Mouse (Mus musculus) lung, embryonic 14.5 days (tissue): ENCODE results near the gene Fbxo28. TPM values are rescaled to one million over a fixed set of nuclear protein-coding genes. Genes with fewer than 3 reads are reported as not detected.

Experiments used
- ATAC-seq: fragments of 200-750 bp; cut with Nextera tagmentation; 2 replicates; pipeline ENCODE4 v1.8.0; 2017; ENCODE audit warnings: mild to moderate bottlenecking, moderate TSS enrichment, moderate library complexity; ENCODE audit not compliant: insufficient read depth
- DNase-seq: peaks from one replicate; pipeline ENCODE4 v3.0.0-alpha.2; 2015
- H3K27ac ChIP-seq: fragments of 300-500 bp; sonication (generic); 2 replicates; pipeline ENCODE4 v1.5.1; 2014; ENCODE audit warnings: low read depth, mild to moderate bottlenecking, moderate library complexity
- H3K27me3 ChIP-seq: fragments of 300-500 bp; sonication (generic); 2 replicates; pipeline ENCODE4 v1.6.1; 2014; ENCODE audit warnings: low read length, control low read depth; ENCODE audit not compliant: insufficient read depth
- H3K36me3 ChIP-seq: fragments of 300-500 bp; sonication (generic); 2 replicates; pipeline ENCODE4 v1.6.1; 2014; ENCODE audit warnings: control low read depth; ENCODE audit not compliant: insufficient read depth
- H3K4me1 ChIP-seq: fragments of 300-500 bp; sonication (generic); 2 replicates; pipeline ENCODE4 v1.6.1; 2014; ENCODE audit warnings: antibody characterized with exemption, control low read depth; ENCODE audit not compliant: insufficient read depth
- H3K4me2 ChIP-seq: fragments of 300-500 bp; sonication (generic); 2 replicates; pipeline ENCODE4 v1.6.1; 2014; ENCODE audit warnings: mild to moderate bottlenecking
- H3K4me3 ChIP-seq: fragments of 300-500 bp; sonication (generic); 2 replicates; pipeline ENCODE4 v1.5.1; 2014; ENCODE audit warnings: low read depth, low read length
- H3K9ac ChIP-seq: fragments of 300-500 bp; sonication (generic); 2 replicates; pipeline ENCODE4 v1.6.1; 2014
- H3K9me3 ChIP-seq: fragments of 300-500 bp; sonication (generic); 2 replicates; pipeline ENCODE4 v1.6.1; 2016; ENCODE audit warnings: low read depth, low read length, control low read depth
- CTCF ChIP-seq: IDR thresholded peaks from 2 replicates; pipeline ENCODE4 v1.5.1; 2016; ENCODE audit warnings: antibody characterized with exemption, low read depth
- WGBS: fragments of 180-500 bp; shearing (Covaris S2); extraction: QIAGEN DNeasy Blood & Tissue Kit; methylation state at CpG from one replicate; pipeline ENCODE4 v1.1.7; 2014; 5-methylcytosine and 5-hydroxymethylcytosine counted together
- polyA plus RNA-seq: library from polyadenylated mRNA; unstranded; fragments of >200 nt; fragmentation: Nextera tagmentation; extraction: Ambion mirVana; gene quantifications from 2 replicates; pipeline ENCODE4 v1.2.1, GENCODE M21; 2014

Gene Fbxo28
- polyA plus RNA-seq, 1 experiment from 2014 or later = 23.1 TPM

DNA sequence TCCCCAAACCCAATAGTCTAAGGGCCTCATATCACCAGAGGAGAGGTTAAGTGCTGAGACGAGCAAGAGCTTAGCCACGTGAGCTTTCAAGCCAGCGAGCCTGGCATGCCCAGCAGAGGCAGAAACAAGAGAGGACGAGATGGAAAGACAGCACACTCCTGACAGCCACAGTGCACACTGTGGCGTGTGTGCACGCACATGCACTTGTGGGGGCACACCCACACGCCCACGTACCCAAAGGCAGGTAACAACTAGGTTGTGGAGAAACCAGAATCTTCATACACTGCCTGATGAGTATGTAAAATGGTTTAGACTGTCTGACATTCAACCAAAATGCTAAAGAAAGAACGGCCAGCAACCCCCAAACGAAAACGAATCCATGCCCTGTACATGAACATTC, 60.9 kb downstream of the Fbxo28 start:
- ATAC-seq (no peak), DNase-seq (no peak)
- Histone ChIP-seq H3K4me3 (peak overlapping the region; percentile 80; the same call in 1 of the 2 replicates), H3K27me3 (no peaks in the 10 kb centered on the region), H3K4me2 (peak overlapping the region; percentile 82), H3K27ac (no peak overlapping the region), H3K4me1 (peaks cover 21% of the 10 kb centered on the region), H3K9ac (peak overlapping the region; percentile 9; the same call in 1 of the 2 replicates), H3K9me3 (no peaks in the 10 kb centered on the region), H3K36me3 (peaks cover 40% of the 10 kb centered on the region)
- TF ChIP-seq CTCF = no peak
- WGBS = 45% methylated on average over 11 of the region's 11 CpGs

DNA sequence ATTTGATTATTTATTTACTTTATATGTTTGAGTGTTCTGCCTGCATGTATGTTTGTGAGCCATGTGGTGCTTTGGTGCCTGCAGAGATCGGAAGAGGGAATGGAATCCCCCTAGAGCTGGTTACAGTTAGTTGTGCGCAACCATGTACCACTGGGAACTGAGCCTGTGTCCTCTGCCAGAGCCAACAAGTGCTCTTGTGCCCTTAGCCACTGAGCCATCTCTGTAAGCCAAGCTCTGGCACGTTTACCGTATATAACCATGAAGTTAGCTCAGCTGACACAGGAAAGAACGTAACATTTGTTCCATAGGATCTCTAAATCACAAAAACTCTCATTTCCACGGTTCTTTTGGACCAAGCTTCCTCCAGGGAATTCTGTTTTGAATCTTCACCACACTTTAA, 61.4 kb downstream of the Fbxo28 start:
- no peak for ATAC-seq
- Histone ChIP-seq H3K27me3 (no peaks in the 10 kb centered on the region), H3K9me3 (no peaks in the 10 kb centered on the region), H3K27ac (no peak overlapping the region), H3K4me1 (peaks cover 21% of the 10 kb centered on the region), H3K36me3 (peaks cover 45% of the 10 kb centered on the region), H3K4me2 (peak overlapping the region; percentile 82; the same call in 1 of the 2 replicates), H3K9ac (no peak overlapping the region), H3K4me3 (no peak overlapping the region)
- WGBS = 82% methylated on average over 6 of the region's 6 CpGs
- TF ChIP-seq CTCF = no peak
- no peak for DNase-seq

DNA sequence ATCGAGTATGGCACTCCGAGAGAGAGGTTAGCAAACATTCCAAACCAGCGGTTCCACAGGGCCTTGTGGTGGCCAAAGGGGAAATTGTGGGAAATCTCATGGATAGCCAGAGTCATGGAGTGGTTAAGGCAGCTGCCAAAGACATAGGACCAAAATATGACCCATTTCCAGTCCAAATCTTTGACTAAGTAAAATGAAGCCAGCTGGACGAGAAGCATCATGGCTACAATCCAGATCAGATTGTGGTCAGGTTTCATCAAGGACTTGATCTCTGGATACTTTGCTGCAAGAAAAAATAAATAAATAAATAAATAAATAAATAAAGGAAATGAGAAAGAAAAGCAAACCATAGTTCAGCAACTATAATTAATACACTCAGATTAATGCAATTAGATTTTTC, 62.0 kb downstream of the Fbxo28 start:
- Histone ChIP-seq H3K9me3 (no peaks in the 10 kb centered on the region), H3K36me3 (peaks cover 51% of the 10 kb centered on the region), H3K9ac (no peak overlapping the region), H3K27me3 (no peaks in the 10 kb centered on the region), H3K4me3 (no peak overlapping the region), H3K27ac (no peak overlapping the region), H3K4me2 (no peak overlapping the region), H3K4me1 (peaks cover 21% of the 10 kb centered on the region)
- ATAC-seq (no peak), DNase-seq (no peak)
- no peak for TF ChIP-seq CTCF
- 84% methylated on average over 4 of the region's 4 CpGs for WGBS

DNA sequence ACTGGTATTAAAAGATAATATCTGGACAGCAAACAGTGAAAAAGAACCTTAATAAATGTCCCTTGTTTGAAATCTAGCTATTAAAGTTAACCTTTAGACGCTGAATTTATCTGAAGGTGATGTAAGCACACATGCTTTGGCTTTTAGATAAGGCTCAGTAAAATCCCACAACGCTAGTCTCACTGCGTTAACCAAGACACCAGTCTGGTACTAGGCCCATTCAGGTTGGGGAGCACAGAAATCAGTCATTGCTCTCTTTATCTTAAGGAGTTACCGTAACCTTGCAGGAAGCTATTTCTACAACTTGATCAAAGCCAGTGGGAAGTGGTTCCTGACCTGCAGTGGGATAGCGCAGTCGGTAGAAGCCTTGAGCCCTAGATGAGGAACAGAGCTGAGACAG, 66.3 kb downstream of the Fbxo28 start:
- no peak for DNase-seq
- no peak for TF ChIP-seq CTCF
- Histone ChIP-seq H3K27me3 (no peaks in the 10 kb centered on the region), H3K9ac (no peak overlapping the region), H3K27ac (no peak overlapping the region), H3K36me3 (peaks cover 61% of the 10 kb centered on the region), H3K4me1 (0 out of 2 replicates have a peak, but pooled peaks cover 3% of the 10 kb centered on the region), H3K4me2 (no peak overlapping the region), H3K4me3 (no peak overlapping the region), H3K9me3 (no peaks in the 10 kb centered on the region)
- WGBS = 83% methylated on average over 6 of the region's 6 CpGs
- no peak for ATAC-seq

DNA sequence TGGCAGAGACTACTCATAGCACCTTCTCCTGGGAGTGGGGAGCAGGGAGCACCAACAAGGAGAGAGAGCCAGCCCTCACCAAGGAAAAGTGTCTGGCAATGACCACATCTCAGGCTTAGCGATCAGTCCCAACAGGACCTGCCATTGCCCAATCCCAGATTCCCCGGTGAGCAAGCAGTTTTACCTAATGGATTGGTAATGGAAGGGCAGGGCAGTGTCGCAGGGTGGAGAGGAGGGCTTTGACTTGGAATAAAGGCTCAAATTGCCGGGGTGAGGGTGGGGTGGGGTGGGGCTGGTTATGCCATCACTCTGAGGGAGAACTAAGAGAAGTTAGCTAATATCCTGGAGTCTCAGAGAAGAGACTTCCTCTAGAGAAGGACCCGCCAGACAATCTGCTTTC, 69.8 kb downstream of the Fbxo28 start:
- H3K9ac ChIP-seq = no peak overlapping the region
- no peaks in the 10 kb centered on the region for H3K4me1 ChIP-seq
- no peak overlapping the region for H3K27ac ChIP-seq
- WGBS = 84% methylated on average over 5 of the region's 5 CpGs
- peaks cover 32% of the 10 kb centered on the region for H3K36me3 ChIP-seq
- H3K4me3 ChIP-seq = no peak overlapping the region
- H3K27me3 ChIP-seq = no peaks in the 10 kb centered on the region
- ATAC-seq = no peak
- DNase-seq = no peak
- TF ChIP-seq CTCF = no peak
- no peak overlapping the region for H3K4me2 ChIP-seq
- H3K9me3 ChIP-seq = no peaks in the 10 kb centered on the region

DNA sequence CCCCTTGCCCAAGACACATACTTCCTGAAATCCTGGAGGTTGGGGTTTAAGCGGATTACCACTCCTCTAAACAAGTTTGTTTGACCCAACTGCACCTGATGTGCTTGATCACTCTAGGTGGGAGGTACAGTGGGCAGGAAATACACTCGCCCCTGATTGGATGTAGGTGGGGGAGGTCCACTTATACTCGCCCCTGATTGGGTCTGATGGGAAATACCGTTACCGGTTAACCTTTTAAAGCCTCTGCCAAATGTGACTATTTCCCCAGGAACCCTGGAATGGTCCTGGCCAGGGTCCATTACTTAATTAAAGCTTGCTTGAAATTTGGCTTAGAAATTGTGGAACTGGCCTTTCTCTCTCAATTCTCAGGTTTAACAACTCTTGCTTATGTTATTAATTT, 70.3 kb downstream of the Fbxo28 start:
- no peak overlapping the region for H3K4me2 ChIP-seq
- 81% methylated on average over 5 of the region's 5 CpGs for WGBS
- no peaks in the 10 kb centered on the region for H3K27me3 ChIP-seq
- ATAC-seq (no peak), DNase-seq (no peak)
- H3K27ac ChIP-seq = no peak overlapping the region
- TF ChIP-seq CTCF = no peak
- H3K9ac ChIP-seq = no peak overlapping the region
- H3K36me3 ChIP-seq = peaks cover 29% of the 10 kb centered on the region
- H3K9me3 ChIP-seq = no peaks in the 10 kb centered on the region
- no peak overlapping the region for H3K4me3 ChIP-seq
- no peaks in the 10 kb centered on the region for H3K4me1 ChIP-seq

DNA sequence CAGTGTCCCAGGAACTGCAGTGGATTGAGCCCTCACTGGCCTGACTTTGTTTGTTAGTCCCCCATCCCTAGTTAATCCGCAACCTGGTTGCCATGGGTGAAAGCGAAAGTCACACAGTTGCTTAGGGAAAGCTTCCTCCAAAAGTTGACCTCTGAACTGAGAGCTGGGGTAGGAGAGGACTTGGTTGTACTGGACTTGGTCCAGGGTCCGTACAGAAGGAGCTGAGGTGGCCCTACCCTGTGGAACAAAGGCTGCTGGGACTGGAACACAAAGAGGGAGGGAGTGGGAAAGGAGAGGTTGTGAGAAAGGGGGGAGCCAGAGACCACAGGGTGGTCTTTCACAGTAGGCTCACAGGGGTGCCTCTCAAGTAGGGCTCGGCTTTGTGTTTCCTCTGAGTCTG, 73.1 kb downstream of the Fbxo28 start:
- Histone ChIP-seq H3K4me2 (no peak overlapping the region), H3K4me1 (no peaks in the 10 kb centered on the region), H3K36me3 (peaks cover 6% of the 10 kb centered on the region; the same call in 1 of the 2 replicates), H3K9ac (no peak overlapping the region), H3K9me3 (no peaks in the 10 kb centered on the region), H3K4me3 (no peak overlapping the region), H3K27me3 (no peaks in the 10 kb centered on the region), H3K27ac (no peak overlapping the region)
- no peak for TF ChIP-seq CTCF
- ATAC-seq (no peak), DNase-seq (no peak)
- 56% methylated on average over 4 of the region's 4 CpGs for WGBS

DNA sequence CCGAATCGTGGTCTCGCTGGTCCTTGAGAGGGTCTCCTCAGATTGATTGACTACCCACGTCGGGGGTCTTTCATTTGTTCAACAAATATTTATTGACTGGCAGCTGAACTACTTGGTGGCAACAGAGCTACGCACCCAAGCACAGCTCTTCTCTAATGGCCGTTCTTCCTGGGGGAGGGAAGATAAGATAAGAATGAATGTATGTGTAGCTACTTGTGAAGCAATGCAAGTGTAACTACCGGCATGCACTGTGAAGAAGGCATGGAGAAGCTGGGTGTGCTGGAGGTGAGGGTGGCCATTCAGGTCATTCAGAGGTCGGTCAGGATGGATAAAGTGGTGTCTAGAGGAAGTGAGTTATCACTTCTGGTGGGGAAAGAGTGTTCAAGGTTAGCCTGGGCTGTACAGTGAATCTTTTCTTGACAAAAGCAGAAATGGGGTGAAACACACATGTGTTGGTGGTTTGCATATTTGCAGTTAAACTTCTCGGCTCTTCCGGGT, 75.4 kb downstream of the Fbxo28 start:
- no peaks in the 10 kb centered on the region for H3K27me3 ChIP-seq
- no peaks in the 10 kb centered on the region for H3K9me3 ChIP-seq
- ATAC-seq (no peak), DNase-seq (no peak)
- no peaks in the 10 kb centered on the region for H3K36me3 ChIP-seq
- no peak overlapping the region for H3K27ac ChIP-seq
- WGBS = 66% methylated on average over 11 of the region's 11 CpGs
- TF ChIP-seq CTCF = no peak
- no peak overlapping the region for H3K9ac ChIP-seq
- H3K4me1 ChIP-seq = no peaks in the 10 kb centered on the region
- H3K4me3 ChIP-seq = no peak overlapping the region
- no peak overlapping the region for H3K4me2 ChIP-seq

Other genes starting within 250 kb of the Fbxo28 start
- 141 and 153 TPM in 2 replicates for gene Srp9, start 216.9 kb downstream of the Fbxo28 start, polyA plus RNA-seq
- gene Vmn1r1, start 177.1 kb downstream of the Fbxo28 start, polyA plus RNA-seq = not detected in 2 replicates
- 131 and 141 TPM in 2 replicates for gene Degs1, start 58.8 kb downstream of the Fbxo28 start, polyA plus RNA-seq
- 29.0 and 29.1 TPM in 2 replicates for gene Trp53bp2, start 67.5 kb upstream of the Fbxo28 start, polyA plus RNA-seq
- 116 and 117 TPM in 2 replicates for gene Capn2, start 176.0 kb upstream of the Fbxo28 start, polyA plus RNA-seq
- gene Capn8, start 223.4 kb upstream of the Fbxo28 start, polyA plus RNA-seq = not detected in 2 replicates